Mouse (Mus musculus): ENCODE measurements around the gene Trir. TPM values are rescaled to one million over a fixed set of nuclear protein-coding genes. Genes with fewer than 3 reads are reported as not detected.

Trir gene
- total RNA-seq, 2 experiments from 2014 or later: 94.0 to 98.0 TPM

GRCm38 (mm10) chr8:85036718-85037365, 10.2 kb downstream of the Trir start, which contains the start of gene Tnpo2:
TSS of gene Tnpo2 (plus strand) at chr8:85036915.
- peak; percentile 87 for DNase-seq

DNA sequence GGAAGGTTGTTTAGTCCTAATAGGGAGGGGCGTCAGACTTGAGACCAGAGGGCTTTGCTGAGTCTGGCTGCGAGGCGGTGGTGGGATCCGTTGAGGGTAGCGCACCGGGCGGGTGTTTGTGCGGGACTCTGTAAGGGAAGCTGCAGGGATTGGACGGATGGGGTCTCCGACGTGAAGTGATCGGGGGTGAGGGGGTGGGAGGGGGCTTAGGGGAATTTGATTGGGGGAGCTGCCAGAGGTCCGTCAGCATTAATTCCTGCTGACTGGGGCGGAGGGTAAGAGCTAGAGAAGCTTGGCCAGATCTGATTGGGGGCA, 10.7 kb downstream of the Trir start:
- DNase-seq: no peak

DNA sequence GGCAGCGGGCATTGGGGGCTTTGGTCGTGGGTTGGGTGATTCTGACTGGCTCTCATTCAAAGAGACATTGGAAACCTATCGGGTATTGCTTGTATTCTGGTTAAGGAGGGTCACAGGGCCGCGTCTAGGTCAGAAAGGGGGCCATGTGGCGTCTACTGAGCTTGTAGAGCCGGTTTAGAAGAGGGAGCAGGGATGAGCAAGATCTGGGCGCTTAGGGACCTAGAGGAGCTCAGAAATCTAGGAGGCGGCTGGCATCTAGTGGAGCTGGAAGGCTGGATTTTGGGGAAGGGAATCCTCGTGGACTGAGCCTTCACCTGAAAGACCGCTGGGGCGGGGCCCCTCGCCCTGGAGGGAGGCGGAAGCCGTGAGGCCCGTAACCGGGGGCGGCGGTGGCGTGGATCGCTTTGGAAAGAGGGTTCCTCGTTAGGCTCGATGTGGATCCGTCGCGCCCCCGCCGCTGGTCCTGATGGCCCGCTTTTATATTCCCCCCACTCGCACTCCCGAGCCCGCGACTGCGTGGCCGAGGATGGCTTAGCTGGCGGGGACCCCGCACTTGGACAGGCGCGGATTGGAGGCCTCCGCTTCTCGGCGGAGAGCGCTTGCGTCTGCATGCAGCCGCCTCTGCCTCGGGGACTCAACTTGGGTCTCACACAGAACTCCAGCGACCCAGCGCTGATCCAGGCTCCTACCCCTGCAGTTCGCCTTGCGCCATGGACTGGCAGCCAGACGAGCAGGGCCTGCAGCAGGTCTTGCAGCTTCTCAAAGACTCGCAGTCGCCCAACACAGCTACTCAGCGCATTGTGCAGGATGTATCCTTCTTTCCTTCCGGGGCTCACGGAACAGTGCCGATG, 11.3 kb downstream of the Trir start:
- DNase-seq: peak; percentile 50

DNA sequence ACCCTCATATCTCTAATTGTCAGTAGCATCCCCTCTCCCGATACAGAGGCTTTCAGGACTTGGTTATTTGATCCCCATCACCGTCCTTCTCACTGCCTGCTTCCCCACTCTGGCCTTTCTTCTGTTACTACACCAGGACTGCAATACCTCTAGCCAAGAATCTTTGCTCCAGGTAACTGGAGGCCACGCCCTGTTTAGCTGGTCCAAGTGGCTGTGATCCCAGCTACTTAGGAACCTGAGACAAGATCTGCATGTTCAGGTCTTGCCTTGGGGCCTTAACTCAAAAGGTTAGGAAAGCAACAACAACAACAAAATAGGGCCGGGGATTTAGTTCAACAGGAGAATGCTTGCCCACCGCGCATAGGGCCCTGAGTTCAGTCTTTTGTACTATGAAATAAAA, 17.0 kb downstream of the Trir start:
- no peak for DNase-seq

- no peak for DNase-seq
These were observed 30.7 kb downstream of the Trir start for GRCm38 (mm10) chr8:85057367-85057766.

- DNase-seq: peak; percentile 84
These were observed 33.4 kb downstream of the Trir start, which contains the start of gene Fbxw9 for GRCm38 (mm10) chr8:85059879-85060616. TSS of gene Fbxw9 (plus strand) at chr8:85060055.

GRCm38 (mm10) chr8:85062603-85063002, 36.0 kb downstream of the Trir start:
- DNase-seq: no peak

DNA sequence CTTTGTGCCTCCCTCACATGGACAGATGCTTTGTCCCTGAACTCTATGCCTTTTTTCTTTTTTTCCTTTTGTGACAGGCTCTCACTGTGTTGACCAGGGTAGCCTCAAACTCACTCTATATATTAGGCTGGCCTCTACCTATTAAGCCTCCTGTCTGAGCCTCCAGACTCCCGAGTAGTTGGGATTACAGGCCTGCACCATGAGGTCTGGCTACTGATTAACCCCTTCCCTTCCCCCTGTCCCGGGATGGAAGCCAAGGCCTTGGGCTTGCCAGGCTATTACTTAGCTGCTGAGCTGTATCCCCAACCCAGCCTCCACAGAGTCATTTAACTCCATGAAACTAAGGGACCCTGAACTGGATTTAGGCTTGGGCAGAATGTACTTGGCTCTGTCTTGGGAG, 38.6 kb downstream of the Trir start:
- no peak for DNase-seq

DNA sequence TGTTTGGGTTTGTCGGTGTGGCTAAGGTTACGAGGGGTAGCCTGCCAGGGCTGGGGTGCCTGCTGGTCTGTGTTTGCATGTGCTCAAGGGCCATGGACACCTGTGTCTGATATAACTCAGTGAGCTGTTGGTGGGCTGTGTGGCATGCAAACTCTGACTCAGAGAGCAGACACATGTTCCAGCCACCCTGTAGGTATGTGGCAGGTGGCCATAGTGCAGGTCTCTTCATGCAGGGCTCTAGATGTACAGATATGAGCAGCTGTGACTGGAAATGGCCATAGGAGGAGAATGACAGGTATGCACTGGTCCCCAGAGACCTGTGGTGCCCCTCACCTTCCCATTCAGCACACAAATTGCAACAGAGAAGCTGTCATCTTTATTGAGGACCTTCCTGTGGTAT, 40.5 kb downstream of the Trir start:
- no peak for DNase-seq

DNA sequence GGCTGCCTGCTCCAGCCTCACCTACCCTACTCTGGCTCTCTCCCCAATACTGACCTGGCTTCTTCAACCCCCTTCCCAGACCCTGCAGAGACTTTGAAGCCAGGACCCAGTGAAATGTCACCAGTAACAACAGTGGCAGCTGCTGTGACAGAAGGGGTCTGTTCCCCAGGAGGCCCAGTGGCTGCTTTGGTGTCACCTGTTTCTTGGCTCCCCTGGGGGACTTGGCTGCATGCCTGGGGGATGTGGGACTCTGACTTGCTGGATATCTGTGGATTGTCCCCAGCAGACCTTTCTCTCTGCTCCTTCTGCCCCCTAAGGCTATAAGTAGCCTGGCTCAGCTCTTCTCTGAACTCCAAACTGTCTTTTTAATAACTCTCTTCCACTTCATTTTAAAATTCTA, 41.4 kb downstream of the Trir start, which contains the start of gene Gm5741:
TSS of gene Gm5741 (minus strand) at position 1 of the 400 bp plus-strand sequence.
- no peak for DNase-seq

GRCm38 (mm10) chr8:85071041-85071440, 44.4 kb downstream of the Trir start:
- no peak for DNase-seq

- peak; percentile 87 for DNase-seq
These were observed 45.1 kb downstream of the Trir start, which contains the start of gene Dhps for GRCm38 (mm10) chr8:85071514-85072281. TSS of gene Dhps (plus strand) at chr8:85071757.

DNA sequence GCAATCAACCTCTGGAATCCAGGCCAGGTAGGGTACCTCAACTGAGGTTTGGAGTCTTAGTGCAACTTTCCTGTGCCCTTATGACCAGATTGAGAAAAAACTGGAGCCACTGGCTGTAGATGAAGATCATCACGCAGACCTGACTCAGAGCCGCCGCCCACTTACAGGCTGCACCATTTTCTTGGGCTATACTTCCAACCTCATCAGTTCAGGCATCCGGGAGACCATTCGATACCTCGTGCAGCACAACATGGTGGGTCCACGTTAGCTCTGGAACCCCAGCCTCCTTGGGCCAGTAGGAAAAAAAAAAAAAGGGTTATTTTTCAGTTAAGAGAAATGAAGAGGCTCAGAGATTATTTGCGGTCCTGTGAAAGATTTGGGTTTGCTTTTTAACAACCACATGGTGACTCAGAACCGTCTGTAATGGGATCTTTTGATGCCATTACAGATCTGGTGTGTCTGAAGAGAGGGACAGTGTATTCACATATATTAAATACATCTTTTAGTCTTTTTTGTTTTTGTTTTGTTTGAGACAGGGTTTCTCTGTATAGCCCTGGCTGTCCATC, 45.8 kb downstream of the Trir start:
- no peak for DNase-seq

- no peak for DNase-seq
These were observed 46.5 kb downstream of the Trir start for GRCm38 (mm10) chr8:85073041-85073612.

- DNase-seq: no peak
These were observed 47.5 kb downstream of the Trir start for GRCm38 (mm10) chr8:85074167-85074566.

DNA sequence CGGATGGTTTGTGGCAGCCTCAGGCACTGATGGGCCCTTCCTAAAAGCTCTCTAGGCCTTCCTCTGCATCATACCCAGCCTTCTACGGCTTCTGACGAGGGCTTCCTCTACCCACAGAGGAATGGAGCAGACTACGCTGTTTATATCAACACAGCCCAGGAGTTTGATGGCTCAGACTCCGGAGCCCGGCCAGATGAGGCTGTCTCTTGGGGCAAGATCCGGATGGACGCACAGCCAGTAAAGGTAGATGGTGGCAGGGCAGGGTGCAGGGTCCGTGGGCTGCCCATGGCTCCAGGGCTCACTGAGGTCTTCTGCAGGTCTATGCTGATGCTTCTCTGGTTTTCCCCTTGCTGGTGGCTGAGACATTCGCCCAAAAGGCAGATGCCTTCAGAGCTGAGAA, 48.0 kb downstream of the Trir start:
- DNase-seq: no peak

DNA sequence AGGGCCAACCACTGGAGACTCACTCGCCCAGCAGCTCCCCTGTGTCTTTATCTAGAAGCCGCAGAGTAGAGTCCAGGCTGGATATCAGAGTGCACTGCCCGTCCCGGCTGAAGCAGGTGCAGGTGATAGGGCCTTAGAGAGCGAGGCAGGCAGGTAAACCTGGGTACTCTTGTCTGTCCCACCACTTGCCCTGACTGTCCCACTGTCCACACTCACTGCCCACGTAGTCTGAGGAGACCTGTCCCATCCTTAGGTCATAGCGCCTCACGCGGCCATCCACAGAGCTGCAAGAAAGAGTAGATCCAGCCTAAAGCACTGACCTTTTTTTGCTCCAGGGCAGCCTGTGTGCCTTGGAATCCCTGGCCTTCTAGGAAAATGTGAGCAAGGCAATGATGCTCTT, 49.4 kb downstream of the Trir start:
- peak; percentile 57 for DNase-seq

DNA sequence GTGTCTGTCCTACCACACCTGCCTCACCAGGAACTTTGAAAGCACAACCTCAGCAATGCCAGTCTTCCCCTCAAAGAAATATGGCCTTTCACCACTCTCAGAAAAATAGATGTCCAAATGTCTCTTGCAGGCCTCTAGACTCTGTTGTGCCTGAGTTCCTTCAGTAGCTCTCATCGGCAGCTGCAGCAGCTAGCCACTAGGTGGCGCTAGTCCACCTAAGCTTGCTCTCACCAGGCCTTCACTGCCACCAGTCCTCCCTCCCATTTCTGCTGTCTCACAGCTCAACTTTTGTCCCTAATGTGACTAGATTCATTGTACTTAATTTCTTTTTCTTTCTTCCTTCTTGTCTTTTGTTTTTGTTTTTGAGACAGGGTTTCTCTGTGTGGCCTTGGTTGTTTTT, 50.4 kb downstream of the Trir start:
- peak; percentile 74 for DNase-seq
